Mouse (Mus musculus) yolk sac, embryonic 10.5 days (tissue): ENCODE measurements at regions not wholly inside any gene's neighbourhood (a gene's known extent, or its start where the extent isn't known, plus 50 kb on each side); places are given as distances from the start of the nearest gene placed in this dataset.

ENCODE experiments used
- DNase-seq: peaks from one replicate; pipeline ENCODE4 v3.0.0-alpha.2; 2017; ENCODE audit warnings: low spot score

- DNase-seq = no peak
Measured at GRCm38 (mm10) chr2:167821186-167821585, 110.7 kb upstream of the Ptpn1 start.

- DNase-seq = no peak
Measured at GRCm38 (mm10) chr2:167818799-167819198, 113.1 kb upstream of the Ptpn1 start.

- DNase-seq = no peak
Measured at GRCm38 (mm10) chr2:167817030-167817429, 114.8 kb upstream of the Ptpn1 start.

GRCm38 (mm10) chr2:167815123-167815522, 116.7 kb upstream of the Ptpn1 start:
- DNase-seq = no peak

GRCm38 (mm10) chr2:167809256-167809655, 119.6 kb upstream of the Tmem189 start:
- DNase-seq = no peak

- DNase-seq = no peak
Measured at GRCm38 (mm10) chr2:167805629-167806304, 116.1 kb upstream of the Tmem189 start.

GRCm38 (mm10) chr2:167804493-167805227, 115.0 kb upstream of the Tmem189 start:
- no peak for DNase-seq

- no peak for DNase-seq
Measured at GRCm38 (mm10) chr2:167802494-167802893, 112.9 kb upstream of the Tmem189 start.

GRCm38 (mm10) chr2:167801389-167801788, 111.8 kb upstream of the Tmem189 start:
- no peak for DNase-seq

- DNase-seq = no peak
Measured at GRCm38 (mm10) chr2:167800648-167801245, 111.1 kb upstream of the Tmem189 start.

GRCm38 (mm10) chr2:167799629-167800387, 110.2 kb upstream of the Tmem189 start:
- DNase-seq = peak; percentile 61

GRCm38 (mm10) chr2:167798969-167799513, 109.4 kb upstream of the Tmem189 start:
- DNase-seq = no peak

GRCm38 (mm10) chr2:167798076-167798782, 108.6 kb upstream of the Tmem189 start:
- DNase-seq = no peak

GRCm38 (mm10) chr2:167795491-167795890, 105.9 kb upstream of the Tmem189 start:
- no peak for DNase-seq

GRCm38 (mm10) chr2:167793916-167794315, 104.3 kb upstream of the Tmem189 start:
- no peak for DNase-seq

GRCm38 (mm10) chr2:167792753-167793152, 103.1 kb upstream of the Tmem189 start:
- no peak for DNase-seq

GRCm38 (mm10) chr2:167792330-167792729, 102.7 kb upstream of the Tmem189 start:
- no peak for DNase-seq

- DNase-seq = no peak
Measured at GRCm38 (mm10) chr2:167789471-167789923, 99.9 kb upstream of the Tmem189 start.

- no peak for DNase-seq
Measured at GRCm38 (mm10) chr2:167786951-167787350, 97.3 kb upstream of the Tmem189 start.

GRCm38 (mm10) chr2:167784353-167784752, 94.7 kb upstream of the Tmem189 start:
- no peak for DNase-seq

GRCm38 (mm10) chr2:167783374-167783773, 93.8 kb upstream of the Tmem189 start:
- peak; percentile 63 for DNase-seq
